Mouse (Mus musculus): Measurements from ENCODE around the gene Arhgef3.

Gene Arhgef3

GRCm38 (mm10) chr14:27269836-27270235 lies 155.1 kb downstream of the Arhgef3 start:
- DNase-seq (ENCODE audit: low spot score), result no peak

- no peak for DNase-seq (ENCODE audit: low spot score)
Measured at GRCm38 (mm10) chr14:27270466-27270865, 155.8 kb downstream of the Arhgef3 start.

- DNase-seq (ENCODE audit: low spot score), result no peak
Measured at GRCm38 (mm10) chr14:27271371-27272071, 156.8 kb downstream of the Arhgef3 start.

GRCm38 (mm10) chr14:27272072-27272834 lies 157.6 kb downstream of the Arhgef3 start:
- DNase-seq (ENCODE audit: low spot score), result no peak

- DNase-seq (ENCODE audit: low spot score), result no peak
Measured at GRCm38 (mm10) chr14:27272835-27273138, 158.1 kb downstream of the Arhgef3 start.

- no peak for DNase-seq (ENCODE audit: low spot score)
Measured at GRCm38 (mm10) chr14:27273169-27273568, 158.5 kb downstream of the Arhgef3 start.

GRCm38 (mm10) chr14:27277259-27277658 lies 162.6 kb downstream of the Arhgef3 start:
- no peak for DNase-seq (ENCODE audit: low spot score)

GRCm38 (mm10) chr14:27280201-27280890 lies 165.6 kb downstream of the Arhgef3 start:
- no peak for DNase-seq (ENCODE audit: low spot score)

- no peak for DNase-seq (ENCODE audit: low spot score)
Measured at GRCm38 (mm10) chr14:27283956-27284355, 169.3 kb downstream of the Arhgef3 start.

GRCm38 (mm10) chr14:27286202-27286601 lies 171.5 kb downstream of the Arhgef3 start:
- DNase-seq (ENCODE audit: low spot score), result no peak

GRCm38 (mm10) chr14:27289053-27289452 lies 174.4 kb downstream of the Arhgef3 start:
- DNase-seq (ENCODE audit: low spot score), result no peak

- DNase-seq (ENCODE audit: low spot score), result no peak
Measured at GRCm38 (mm10) chr14:27292101-27292500, 177.4 kb downstream of the Arhgef3 start.

GRCm38 (mm10) chr14:27295821-27296220 lies 181.1 kb downstream of the Arhgef3 start:
- DNase-seq (ENCODE audit: low spot score), result no peak

- no peak for DNase-seq (ENCODE audit: low spot score)
Measured at GRCm38 (mm10) chr14:27296987-27297386, 182.3 kb downstream of the Arhgef3 start.

GRCm38 (mm10) chr14:27298875-27299274 lies 184.2 kb downstream of the Arhgef3 start:
- no peak for DNase-seq (ENCODE audit: low spot score)

GRCm38 (mm10) chr14:27299705-27300104 lies 185.0 kb downstream of the Arhgef3 start:
- no peak for DNase-seq (ENCODE audit: low spot score)

GRCm38 (mm10) chr14:27301768-27302499 lies 187.2 kb downstream of the Arhgef3 start:
- no peak for DNase-seq (ENCODE audit: low spot score)

- DNase-seq (ENCODE audit: low spot score), result no peak
Measured at GRCm38 (mm10) chr14:27303294-27303693, 188.6 kb downstream of the Arhgef3 start.

- no peak for DNase-seq (ENCODE audit: low spot score)
Measured at GRCm38 (mm10) chr14:27304408-27304807, 189.7 kb downstream of the Arhgef3 start.

- no peak for DNase-seq (ENCODE audit: low spot score)
Measured at GRCm38 (mm10) chr14:27308761-27309160, 194.1 kb downstream of the Arhgef3 start.

GRCm38 (mm10) chr14:27310559-27311242 lies 196.0 kb downstream of the Arhgef3 start:
- no peak for DNase-seq (ENCODE audit: low spot score)

- DNase-seq (ENCODE audit: low spot score), result no peak
Measured at GRCm38 (mm10) chr14:27312380-27312779, 197.7 kb downstream of the Arhgef3 start.

Data from c-Kit-positive CD71-positive TER-119-positive erythroid progenitor cells, embryonic 14.5 days (primary cell).